Mouse (Mus musculus) thymus, adult 2 months (tissue): ENCODE results near the gene Rnf26.

Experiments used
- CTCF ChIP-seq: fragments of 200-500 bp; IDR thresholded peaks from 2 replicates; pipeline ENCODE4 v1.5.1; 2012; ENCODE audit warnings: mild to moderate bottlenecking, control low read depth, low read length, moderate library complexity, borderline replicate concordance; ENCODE audit not compliant: control insufficient read depth, poor library complexity, insufficient read depth; ENCODE audit errors: extremely low read depth
- POLR2A ChIP-seq: fragments of 200-500 bp; IDR thresholded peaks from 2 replicates; pipeline ENCODE4 v1.6.1; 2012; ENCODE audit warnings: mild to moderate bottlenecking, low read length, control low read depth, moderate library complexity; ENCODE audit not compliant: control insufficient read depth, poor library complexity, insufficient read depth; ENCODE audit errors: extremely low read depth

DNA sequence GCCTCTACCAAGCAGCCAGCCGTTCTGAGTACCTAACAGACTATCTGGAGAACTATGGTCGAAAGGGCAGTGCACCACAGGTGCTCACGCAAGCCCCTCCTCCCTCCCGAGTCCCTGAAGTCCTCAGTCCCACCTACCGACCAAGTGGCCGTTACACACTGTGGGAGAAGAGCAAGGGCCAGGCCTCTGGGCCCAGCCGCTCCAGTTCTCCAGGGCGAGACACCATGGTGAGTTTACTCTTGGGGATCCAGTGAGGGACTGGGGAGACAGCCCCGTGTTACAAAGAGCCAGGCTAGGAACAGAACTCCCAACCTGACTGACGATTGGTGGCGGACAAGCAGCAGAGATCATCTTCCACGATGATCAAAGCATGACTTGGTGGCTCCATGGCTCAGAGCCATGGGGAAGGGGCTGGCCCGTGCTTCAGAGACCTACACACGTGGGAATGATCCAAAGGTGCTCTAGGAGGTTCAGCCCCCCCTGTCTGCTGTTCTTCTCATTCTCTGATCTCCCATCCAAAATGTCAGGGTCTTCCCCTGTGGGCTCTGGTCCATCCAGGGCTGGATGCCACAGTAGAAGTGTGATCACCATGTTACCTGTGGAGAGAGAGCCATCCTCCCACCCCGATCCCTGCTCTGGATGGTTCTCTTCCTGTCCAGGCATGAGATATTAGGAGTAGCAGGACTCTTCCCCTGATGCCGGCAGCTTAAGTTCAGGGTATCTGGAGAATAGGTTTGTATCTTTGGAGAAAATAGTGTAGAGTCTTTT is 37.1 kb downstream of the Rnf26 start:
- no peak for TF ChIP-seq POLR2A
- no peak for TF ChIP-seq CTCF
